Mouse (Mus musculus): ENCODE data around the gene 2510009E07Rik. TPM values are rescaled to one million over a fixed set of nuclear protein-coding genes. Genes with fewer than 3 reads are reported as not detected.
"Not testable (repeated sequence)": the region's sequence is repeated elsewhere in the genome, so short reads cannot be mapped to it uniquely, and the experiment has no call there.

2510009E07Rik gene
- total RNA-seq, 2 experiments from 2014 or later = 68.9 to 81.0 TPM

GRCm38 (mm10) chr16:21687406-21687805 is 7.1 kb downstream of the 2510009E07Rik start:
- no peak for DNase-seq
- intact Hi-C loops (cut with DNase I) = no loop called here

DNA sequence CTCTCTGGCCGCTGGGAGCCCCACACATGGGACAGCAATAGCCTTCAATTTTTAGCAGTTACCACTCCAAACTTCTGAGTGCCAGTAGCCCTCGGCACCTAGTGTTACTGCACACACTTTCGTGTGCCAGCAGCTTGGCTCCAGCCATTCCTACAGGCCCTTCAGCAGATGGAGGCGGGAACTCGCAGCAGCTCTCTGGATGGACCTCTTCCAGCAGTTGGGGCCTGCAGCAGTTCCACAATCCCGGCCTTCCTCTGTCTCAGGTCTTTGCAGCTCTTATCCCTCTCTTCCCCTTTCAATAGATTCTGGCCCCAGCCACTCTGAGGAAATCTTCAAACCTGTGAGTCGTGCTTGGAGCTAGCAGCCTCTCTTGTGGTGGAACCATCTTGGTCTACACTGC is 17.7 kb downstream of the 2510009E07Rik start:
- DNase-seq = no peak
- intact Hi-C loops (cut with DNase I) = no loop called here

DNA sequence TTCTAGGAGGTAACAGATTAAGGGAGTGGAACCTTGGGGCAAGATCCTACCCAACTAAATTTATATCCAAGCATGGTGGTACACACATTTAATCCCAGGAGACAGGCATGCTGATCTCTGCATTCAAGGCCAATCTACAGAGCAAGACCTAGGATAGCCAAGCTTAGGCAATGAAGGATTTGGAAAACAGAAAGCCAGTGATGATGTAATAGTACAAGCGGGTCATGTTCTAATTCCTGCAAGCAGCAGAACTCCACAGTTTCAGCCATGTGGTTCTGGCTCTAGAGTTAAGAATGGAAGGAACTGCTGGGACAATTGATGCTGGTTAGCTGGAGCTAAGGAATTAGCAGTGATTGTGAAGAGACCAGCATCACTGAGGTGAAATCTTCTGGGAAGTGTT is 20.8 kb downstream of the 2510009E07Rik start:
- DNase-seq; intact Hi-C loops (cut with DNase I): not testable (repeated sequence)

GRCm38 (mm10) chr16:21673046-21673445 is 21.4 kb downstream of the 2510009E07Rik start:
- DNase-seq; intact Hi-C loops (cut with DNase I): not testable (repeated sequence)

GRCm38 (mm10) chr16:21671878-21672277 is 22.6 kb downstream of the 2510009E07Rik start:
- DNase-seq = no peak
- intact Hi-C loops (cut with DNase I) = no loop called here

DNA sequence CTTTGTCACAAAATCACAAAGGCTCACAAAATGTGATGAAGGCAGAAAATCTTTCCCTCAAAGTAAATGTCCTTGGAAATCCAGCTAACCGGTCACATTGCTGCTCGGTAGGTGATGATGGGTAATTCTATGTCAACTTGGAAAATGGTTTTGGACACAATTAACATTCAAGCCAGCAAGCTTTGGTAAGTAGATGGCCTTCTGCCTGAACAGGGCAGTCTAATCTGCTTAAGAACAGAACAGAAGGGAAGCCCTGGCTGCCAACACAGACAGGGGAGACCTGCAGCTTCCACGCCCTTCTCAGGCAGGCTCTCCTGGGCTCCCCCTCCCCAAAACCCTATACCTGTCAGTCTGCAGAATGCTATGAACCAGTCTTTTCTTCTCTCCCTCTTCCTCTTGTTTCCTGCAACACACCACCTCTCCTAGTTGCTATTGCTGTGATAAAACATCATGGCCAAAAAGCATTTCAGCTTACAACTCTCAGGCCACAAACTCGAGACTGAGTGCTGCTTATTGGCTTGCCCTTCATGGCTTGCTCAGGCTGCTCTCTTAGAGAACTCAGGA is 29.0 kb downstream of the 2510009E07Rik start:
- intact Hi-C loops (cut with DNase I) = no loop called here
- DNase-seq = peak; percentile 43

DNA sequence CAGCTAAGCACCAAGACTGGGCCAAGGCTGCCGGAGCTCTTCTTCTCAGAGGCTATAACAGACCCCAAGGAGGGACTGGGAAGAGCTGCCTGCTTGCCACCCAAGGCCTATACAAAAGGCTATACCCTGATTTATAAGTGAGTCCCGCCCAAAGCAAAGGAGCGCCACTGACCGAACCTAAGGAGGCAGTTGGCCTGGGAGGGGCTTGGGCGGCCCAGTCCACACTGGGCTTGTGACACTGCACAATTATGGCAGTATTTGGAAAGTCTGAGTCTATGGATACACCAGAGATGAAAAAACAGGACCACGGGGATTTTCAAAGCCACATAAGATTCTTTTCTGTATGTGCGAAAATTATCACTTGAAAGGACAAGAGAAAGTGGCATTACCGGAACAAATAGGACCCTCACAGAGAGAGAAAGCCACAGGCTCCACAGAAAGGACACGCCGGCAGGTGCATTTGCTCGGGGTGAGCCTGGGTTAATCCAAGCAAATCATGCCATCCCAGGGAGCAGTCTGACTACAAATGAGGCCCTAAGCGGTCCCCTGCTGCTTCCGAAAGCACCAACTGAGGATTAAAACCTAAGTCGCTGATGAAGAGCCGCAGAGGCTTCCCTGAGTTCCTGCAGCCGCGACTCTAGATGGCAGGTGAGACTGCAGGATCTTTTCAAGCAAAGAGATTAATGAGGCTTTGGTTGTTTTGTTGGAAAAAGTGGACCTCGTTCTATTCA is 29.7 kb downstream of the 2510009E07Rik start:
- intact Hi-C loops (cut with DNase I) = no loop called here
- DNase-seq = peak; percentile 53

DNA sequence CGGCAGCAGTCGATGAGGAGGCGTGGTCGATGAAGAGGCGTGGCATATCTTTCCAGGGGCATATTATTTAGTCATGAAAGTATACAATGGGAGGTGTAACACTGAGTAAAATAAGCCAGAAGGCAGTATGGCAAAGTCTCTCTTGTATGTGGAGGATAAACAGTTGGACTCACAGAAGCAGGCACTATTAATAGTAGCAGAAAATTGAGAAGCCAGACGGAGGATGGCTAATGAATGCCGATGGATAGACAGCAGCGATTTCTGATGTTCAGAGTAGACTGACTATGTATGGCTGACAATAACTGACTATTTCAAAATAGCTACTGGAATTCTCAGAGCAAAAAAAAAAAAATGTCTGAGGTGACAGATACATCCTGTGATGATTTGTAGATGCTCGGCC is 38.5 kb downstream of the 2510009E07Rik start:
- no peak for DNase-seq
- intact Hi-C loops (cut with DNase I) = no loop called here

DNA sequence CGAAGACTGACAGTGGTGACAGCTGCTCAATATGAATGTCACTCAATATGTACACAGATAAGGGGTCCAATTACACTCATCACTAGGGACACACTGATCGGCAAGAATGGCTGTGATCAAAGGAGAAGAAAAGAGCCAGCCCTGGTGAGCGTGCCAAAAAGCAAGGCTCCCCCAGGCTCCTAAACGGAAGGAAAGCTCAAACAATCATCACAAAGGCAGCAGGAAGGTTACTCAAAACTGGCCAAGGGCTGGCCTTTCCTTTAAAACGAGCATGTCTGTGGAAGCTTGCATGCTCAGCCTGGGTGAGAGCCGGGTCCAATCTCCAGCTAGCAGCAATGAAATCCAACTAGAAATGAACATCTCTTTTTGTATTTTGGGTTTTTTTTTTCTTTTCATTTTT is 39.2 kb downstream of the 2510009E07Rik start:
- intact Hi-C loops (cut with DNase I) = no loop called here
- DNase-seq = peak; percentile 39

GRCm38 (mm10) chr16:21654384-21654783 is 40.1 kb downstream of the 2510009E07Rik start:
- no peak for DNase-seq
- intact Hi-C loops (cut with DNase I) = no loop called here

DNA sequence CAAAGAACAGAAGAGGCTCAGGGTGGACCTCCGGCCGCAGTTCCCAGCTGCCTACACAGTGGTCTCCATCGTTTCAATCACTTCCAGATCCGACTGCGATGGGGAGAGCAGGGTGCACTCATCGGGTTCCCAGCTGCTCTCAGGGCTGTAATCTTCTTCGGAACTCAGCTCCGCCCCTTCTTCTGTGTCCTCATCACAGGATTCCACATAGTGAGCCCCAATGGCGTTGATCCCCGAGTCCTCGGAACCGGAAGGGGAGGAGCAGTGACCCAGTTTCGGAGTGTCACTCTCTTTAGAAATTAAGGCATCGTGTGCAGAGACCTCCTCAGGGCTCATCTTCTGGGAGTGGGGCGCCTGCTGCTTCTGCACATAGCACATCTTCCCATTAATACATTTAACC is 41.3 kb downstream of the 2510009E07Rik start:
- no peak for DNase-seq
- intact Hi-C loops (cut with DNase I) = no loop called here

- DNase-seq = no peak
- intact Hi-C loops (cut with DNase I) = no loop called here
These were observed 43.3 kb downstream of the 2510009E07Rik start for GRCm38 (mm10) chr16:21651161-21651560.

DNA sequence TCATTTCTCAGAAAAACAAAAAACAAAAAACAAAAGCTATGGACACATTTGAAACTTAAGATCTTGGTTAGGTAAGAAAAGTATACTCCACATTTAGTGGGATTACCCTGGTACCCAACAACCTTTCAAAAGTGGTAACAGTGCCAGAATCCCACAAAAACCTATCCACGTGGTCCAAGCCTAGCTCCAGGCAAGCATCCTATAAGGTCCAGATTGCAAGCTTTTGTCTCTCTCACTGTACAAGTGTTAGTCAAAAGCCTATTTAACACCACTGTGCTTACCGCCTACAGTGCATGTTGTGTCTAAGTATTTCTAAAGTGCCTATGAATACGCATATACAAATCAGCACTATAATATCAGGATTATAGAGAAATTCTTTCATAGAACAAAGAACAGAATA is 44.2 kb downstream of the 2510009E07Rik start:
- intact Hi-C loops (cut with DNase I) = no loop called here

DNA sequence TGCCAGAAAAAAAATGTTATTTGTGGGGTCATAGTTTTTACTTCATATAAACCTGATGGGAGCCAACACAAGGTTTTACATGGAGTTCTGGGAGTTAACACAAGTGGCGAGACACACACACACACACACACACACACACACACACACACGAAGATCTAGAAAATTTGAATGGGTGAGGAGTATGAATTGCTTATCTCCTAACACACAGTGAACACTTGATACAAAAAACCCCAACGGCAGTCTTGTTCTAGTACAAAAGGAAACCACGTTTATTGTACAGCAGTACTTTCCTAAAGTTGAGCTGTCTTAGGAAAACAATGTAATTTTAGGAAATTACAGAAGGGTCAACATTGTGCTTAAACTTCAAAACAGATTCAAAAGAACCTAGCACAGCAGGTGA is 45.7 kb downstream of the 2510009E07Rik start:
- intact Hi-C loops (cut with DNase I) = no loop called here
- no peak for DNase-seq

More for the DNA sequence above, 44.2 kb downstream of the 2510009E07Rik start:
- no peak for DNase-seq

DNA sequence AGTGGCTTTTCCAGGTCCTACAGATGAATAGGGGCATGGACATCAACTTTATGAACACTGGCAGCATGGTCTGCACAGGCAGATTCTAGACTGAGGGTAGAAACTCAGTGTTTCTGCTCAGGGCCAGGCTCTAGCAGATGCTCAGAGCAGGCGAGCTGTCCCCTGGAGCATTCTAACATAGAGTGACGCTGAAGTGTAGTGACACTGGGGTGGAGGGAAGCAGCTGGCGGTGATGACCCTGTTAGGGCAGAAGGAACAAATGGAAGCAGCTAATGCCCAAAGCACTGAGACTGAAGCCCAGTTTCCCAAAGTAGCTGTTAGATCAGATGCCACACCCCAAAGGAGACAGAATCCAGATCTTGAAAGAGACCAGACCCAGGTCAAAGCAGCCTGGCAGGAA is 48.0 kb downstream of the 2510009E07Rik start:
- DNase-seq = peak; percentile 53

DNA sequence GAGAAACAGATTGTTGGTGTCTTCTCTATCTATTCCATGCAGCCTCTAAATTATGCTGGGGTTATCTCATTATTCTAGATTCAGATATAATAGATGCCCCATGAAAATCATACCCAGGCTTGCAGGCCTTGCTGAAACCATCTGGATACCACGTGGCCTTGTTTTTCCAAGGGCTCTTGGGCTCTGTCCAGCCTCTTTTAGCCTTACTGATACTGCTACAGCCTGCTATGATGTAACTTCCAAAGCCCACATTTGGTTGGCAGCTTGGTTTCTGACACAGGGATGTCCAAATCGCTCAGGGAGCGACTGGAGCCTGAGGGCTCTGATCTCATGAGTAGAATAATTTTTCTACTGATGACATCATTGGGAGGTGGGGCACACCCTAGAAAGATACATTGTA is 48.5 kb downstream of the 2510009E07Rik start:
- intact Hi-C loops (cut with DNase I) = no loop called here
- no peak for DNase-seq

More for the DNA sequence above, 48.0 kb downstream of the 2510009E07Rik start:
- intact Hi-C loops (cut with DNase I) = no loop called here

- intact Hi-C loops (cut with DNase I) = no loop called here
- DNase-seq = no peak
These were observed 49.9 kb downstream of the 2510009E07Rik start for GRCm38 (mm10) chr16:21644574-21644973.

GRCm38 (mm10) chr16:21644066-21644561 is 50.4 kb downstream of the 2510009E07Rik start:
- DNase-seq = peak; percentile 64
- intact Hi-C loops (cut with DNase I) = no loop called here

- peak; percentile 68 for DNase-seq
- intact Hi-C loops (cut with DNase I) = no loop called here
These were observed 50.8 kb downstream of the 2510009E07Rik start for GRCm38 (mm10) chr16:21643621-21644041.

- intact Hi-C loops (cut with DNase I) = no loop called here
- no peak for DNase-seq
These were observed 51.6 kb downstream of the 2510009E07Rik start for GRCm38 (mm10) chr16:21642906-21643305.

DNA sequence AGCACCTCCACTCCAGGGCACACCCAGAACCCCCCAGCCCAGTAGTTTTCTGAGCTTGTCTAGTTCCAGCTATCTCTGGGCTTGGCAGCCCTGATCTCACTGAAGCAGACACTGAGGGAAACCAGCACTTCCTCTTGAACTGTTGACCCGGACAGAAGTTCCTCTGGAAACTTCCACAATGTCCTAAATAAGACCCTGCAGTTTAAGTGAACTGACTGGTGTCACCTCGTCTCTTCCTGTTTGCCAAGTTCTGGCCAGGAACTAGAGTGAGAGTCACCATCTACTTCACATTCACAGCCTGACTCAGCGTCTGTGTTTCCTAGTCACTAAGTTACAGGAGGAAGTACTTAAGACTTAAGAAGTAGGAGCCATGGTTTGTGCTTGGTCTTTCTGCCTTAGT is 52.5 kb downstream of the 2510009E07Rik start:
- no peak for DNase-seq
- intact Hi-C loops (cut with DNase I) = no loop called here
